Mouse (Mus musculus) cerebral cortex, adult 2 months (tissue): Measurements from ENCODE around the gene Tlk2.

Source experiments
- WGBS: fragments of 180-500 bp; shearing (Covaris S2); methylation state at CpG from one replicate; pipeline ENCODE4 v1.1.7; 2018; 5-methylcytosine and 5-hydroxymethylcytosine counted together

Tlk2 gene

DNA sequence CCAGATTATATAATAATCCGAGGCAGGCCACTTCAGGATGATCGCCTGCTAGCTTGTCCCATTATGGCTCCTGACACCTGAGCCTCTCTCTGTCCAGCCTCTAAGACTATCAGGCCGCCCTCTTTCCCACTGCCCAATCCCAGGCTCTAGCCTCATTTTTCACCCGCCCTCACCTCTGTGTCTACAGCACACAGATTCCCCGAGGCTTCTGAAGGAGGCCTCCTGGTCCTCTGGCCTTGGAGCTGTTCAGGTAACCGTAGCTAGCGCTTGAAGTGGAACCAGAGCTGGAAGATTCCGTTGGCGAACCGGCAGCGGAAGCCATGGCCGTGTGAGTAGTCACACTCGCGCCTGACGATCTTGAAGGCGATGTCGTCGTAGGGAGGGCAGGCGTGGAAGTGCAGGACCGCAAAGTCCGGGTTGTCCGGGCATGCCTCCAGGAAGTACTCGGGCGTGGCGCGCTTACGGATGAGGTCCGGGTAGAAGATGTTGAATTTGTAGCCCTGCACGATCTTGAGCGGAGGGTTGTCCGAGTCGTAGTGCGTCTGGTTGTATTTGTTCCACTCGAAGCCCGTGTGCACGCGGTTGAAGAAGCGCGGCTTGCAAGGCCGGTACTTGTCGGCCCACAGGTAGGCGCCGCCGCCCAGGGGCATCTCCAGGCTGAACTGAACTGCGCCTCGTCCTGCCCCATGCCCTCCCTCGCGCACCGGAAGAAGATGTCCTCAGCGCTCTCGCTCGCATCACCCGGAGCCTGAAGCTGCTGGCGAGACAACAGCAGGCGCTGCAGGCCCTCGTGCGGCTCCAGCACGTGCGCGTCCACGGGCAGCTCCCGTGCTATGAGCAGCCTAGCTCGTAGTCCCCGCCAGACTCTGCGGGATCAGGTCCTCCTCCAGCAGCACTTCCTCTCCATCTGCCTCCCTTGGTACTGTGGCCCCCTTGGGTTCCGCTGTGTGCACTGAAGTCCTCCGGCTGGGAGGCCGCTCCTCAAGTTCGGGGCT lies 13.8 kb upstream of the Tlk2 start:
- WGBS = 86% methylated on average over 69 of the region's 69 CpGs

DNA sequence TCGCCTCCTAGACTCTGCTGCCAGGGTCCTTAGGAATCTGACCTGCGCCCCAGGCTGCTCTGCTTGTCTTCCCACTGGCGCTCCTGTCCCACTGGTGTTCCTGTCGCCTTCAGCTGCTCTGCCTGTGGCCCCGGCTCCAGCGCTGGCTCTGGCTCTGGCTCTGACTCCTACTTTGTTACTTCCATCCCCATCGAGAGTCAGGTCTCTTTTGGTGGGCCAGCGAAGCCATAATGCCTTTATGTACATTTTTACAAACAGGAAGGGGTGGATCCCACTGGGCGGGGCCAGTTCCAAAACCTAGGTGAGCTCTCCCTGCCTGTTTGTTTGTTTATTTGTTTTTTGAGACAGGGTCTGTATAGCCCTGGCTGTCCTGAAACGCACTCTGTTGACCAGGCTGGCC lies 11.8 kb upstream of the Tlk2 start:
- 92% methylated on average over 10 of the region's 10 CpGs for WGBS

DNA sequence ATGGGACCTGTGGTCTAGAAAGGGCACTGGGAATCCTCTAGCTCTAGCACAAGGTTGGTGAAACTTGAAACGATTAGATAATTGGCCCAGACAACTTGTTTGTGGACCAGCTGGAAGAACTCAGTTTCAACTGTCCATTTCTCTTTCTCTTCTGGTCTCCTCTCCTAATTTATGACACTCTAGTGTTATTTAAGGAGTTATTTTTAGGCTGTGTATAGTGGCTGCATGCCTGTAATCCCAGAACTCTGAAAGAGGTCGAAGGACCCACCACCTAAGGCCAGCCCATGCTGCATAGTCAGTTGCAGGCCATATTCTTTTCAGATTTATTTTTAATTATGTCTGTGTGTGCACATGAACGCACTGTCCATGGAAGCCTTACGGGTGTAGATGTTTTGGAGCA lies 916 bp downstream of the Tlk2 start:
- WGBS = 82% methylated on average over 4 of the region's 4 CpGs

DNA sequence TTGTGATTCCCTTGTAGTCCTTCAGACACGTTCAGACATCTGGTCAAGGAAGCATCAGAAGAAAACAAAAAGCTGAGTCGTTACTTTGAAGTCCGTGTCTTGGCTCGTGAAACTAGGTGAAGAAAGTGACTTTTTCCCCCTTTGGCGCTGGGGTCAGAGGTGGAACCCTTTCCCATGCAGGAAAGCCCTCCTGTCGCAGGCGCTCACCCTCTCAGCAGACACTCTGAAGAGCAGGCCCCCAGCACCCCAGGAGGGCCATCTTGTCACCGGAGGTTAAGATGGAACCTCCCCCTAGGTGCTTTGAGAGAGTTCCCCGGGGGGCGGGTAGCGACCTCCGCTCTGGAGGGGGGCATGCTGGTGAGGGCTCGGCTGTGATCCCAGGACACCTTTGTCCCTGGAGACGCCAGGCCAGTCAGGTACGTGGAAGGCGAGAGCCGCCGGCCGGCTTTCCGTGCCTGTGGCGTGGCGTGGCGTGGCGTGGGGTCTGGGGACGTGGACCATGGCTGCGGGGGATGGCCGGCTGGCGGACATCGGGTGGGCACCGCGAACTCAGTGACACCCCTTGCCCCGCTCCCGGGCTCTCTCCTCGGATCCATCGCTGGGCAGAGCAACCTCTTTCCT lies 2.0 kb downstream of the Tlk2 start:
- WGBS = under 1% methylated on average over 35 of the region's 35 CpGs

DNA sequence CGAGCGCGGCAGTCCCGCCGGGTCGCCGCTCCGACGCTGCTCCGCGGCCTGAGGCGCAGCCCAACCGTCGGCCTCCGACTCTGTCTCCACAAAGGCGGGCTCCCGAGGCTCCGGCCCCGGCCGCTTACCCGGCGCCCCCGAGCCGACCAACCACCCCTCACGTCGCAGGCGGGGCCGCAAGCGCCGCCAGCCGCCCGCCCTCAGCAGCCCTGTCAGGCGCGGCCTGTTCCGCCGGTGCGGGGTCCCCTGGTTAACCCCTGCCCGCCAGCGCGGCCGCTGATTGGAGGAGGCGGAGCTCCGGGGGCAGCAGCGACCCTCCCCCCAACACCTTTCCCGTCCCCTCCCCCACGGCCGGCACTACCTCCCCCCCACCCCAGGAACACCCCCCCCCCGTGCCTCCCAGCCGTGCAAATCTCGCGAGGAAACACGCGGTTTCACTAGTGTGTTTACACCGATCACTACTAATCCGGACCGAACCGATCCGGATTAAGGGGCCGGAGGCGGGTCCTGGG lies 2.6 kb downstream of the Tlk2 start:
- whole genome bisulfite sequencing = under 1% methylated on average over 59 of the region's 60 CpGs

DNA sequence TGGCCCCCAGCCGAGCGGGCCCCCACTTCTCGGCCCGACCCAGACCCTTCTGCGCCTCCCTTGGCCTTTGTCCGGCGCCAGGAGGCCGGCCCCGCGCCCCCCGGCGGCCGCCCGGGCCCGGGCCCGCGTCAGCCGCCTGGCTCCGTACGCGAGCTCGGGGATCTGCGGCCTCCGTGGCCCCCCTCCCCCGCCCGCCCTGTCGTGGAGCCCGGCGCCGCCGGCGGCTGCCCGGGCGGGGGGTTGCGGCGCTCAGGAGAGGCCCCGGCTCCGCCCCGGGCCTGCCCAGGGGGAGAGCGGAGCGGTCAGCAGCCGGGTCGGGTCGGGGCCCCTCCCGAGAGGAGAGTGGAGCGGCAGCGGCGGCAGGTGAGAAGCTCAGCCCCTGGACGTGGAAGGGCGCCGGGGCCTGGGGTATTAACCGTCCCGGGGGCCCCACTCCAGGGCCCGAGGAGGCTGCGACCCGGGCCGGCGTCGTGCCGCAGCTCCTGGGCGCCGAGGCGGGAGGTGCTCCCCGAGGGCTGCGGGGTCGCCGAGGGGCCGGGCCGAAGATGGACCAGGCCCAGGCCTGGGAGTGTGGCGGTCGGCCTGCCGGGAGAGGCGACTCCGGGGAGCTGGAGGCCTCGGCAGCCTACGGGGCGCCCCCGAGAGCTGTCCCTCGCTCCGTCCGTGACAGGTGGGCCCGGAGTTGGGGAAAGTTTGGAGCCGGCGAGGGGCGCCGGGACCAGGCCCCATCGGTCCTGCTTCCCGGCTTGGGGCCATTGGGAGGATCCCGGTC lies 3.3 kb downstream of the Tlk2 start:
- WGBS = 2% methylated on average over 81 of the region's 89 CpGs

DNA sequence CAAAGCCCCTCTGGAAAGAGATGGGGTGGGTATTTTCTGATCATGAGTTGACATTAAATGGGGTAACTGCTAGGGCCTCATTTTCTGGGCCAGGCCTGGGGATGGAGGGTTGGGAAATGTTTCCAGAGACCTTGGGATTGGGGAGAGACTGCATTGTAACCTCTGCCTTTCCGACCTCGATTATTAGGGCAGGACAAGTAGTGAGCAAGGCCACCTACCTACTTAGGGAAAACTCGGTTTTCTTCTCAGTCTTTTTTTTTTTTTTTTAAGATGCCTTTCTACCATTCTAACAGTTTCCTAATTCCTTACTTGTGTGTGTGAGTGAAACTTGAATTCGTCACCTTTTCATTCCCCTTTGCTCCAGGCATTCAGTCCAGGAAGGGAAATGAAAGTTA lies 3.9 kb downstream of the Tlk2 start:
- 3% methylated on average over 4 of the region's 4 CpGs for WGBS

DNA sequence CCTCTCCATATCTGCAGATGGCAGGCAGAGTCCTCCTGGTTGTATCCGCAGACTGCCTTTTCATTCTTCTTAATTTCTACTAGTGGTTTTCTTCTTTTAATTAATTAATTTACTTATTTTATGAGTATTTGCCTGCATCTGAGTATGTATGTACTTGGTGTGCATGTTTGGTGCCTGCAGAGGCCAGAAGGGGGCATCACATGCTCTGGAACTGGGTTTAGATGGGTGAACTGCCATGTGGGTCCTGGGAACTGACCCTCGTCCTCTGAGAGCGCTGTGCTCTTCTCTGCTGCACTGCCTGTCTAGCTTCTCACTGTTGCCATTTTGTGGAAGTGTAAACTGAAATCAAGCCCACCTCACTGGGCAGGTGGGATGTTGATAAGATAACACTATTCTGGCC lies 6.1 kb downstream of the Tlk2 start:
- 91% methylated on average over 3 of the region's 3 CpGs for WGBS

DNA sequence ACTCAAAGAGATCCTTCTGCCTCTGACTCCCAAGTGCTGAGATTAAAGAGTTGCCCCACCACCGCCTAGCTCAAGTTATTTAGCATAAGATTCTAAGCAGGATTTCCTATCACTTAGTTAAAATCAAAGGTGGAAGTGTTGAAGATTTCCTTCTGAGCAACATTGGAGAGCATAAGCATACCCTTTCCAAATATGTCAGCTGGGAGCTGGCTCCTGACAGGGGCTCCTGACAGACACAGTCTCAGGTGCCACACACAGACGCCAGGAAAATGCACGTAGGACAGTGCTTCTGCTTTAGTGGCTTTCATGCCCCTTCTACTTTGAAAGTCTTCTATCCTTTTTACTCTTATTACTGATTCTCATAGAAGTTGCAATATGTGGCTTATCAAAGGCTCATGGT lies 13.6 kb downstream of the Tlk2 start:
- 80% methylated on average over 3 of the region's 3 CpGs for whole genome bisulfite sequencing

DNA sequence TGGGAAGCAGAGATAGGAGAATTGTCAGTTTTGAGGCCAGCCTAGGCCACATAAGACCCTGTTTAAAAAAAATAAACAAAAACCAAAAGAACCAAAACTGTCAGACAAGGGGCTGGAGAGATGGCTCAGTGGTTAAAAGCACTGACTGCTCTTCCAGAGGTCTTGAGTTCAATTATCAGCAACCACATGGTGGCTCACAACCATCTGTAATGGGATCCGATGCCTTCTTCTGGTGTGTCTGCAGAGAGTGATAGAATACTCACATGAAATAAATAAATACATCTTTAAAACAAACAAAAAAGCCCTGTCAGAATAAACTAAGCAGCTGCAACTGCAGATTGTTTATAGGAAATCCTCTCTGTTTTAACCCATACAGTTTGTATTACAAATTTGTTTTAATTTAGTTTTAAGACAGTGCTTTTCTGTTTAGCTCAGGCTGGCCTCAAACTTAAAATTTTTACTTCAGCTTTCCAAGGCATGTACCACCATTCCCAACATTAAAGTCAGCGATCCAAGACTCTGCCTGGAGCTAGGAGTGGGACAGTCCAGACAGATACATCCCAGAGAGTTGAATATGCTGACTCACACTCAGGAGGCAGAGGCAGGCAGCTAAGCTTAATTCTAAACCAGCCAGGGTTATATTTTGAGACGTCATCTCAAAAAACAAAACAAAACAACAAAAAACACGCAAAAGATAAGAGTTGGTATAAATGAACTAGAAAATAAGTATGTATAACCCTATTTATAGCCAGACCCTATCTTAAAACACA lies 18.5 kb downstream of the Tlk2 start:
- WGBS = 72% methylated on average over 4 of the region's 4 CpGs

DNA sequence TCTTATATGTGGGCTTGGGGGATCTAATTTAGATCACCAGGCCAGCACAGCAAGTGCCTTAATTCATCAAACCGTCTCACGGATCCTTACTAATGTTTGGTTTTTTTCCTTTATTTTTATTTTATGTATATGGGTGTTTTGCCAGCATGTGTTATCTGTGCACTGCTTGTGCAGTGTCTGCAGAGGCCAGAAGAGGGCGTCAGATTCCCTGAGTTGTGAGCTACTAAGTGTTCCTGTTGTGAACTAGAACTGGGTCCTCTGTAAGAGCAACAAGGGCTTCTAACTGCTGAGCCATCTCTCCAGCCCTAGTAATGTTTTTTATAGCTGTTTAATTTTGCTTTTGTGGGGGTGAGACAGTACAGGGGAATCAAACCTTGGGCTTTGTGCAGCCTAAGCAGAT lies 23.8 kb downstream of the Tlk2 start:
- WGBS = 54% methylated on average over 3 of the region's 3 CpGs

DNA sequence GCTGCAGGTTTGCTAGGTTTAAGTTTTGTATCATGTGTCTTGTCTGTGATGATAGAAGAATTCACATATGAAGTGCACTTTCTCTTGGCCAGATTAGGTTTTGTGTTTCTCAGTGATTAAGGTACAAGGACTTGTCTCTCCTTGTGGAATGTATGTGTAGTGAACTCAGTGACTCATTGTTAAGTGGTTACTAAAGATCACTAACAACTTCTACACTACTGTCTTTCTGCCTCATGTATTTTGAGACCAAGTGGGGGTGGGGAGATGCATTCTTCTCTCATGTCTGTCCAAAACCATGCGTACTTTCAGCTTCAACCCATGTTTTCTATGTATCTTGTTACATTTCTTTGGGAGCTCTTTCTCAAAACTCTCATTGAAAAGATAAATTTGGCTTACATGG lies 31.4 kb downstream of the Tlk2 start:
- 86% methylated on average over 1 of the region's 1 CpGs for WGBS

DNA sequence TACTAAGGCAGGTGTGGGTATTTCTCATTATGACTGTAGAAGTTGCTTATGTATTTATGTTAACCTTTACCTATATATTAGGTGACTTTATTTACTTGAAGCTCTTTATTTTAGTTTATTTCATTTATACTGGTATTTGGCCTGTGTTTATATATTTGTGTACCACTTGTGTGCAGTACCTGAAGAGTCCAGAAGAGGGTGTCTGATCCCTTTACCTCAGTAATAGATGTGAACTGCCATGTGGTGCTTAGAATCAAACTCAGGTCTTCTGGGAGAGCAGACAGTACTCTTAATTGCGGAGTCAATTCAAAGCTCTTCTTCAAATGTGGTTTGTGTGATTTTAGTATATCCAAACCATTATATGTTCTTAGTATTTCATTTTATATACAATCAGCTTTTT lies 35.6 kb downstream of the Tlk2 start:
- WGBS = 98% methylated on average over 1 of the region's 1 CpGs

DNA sequence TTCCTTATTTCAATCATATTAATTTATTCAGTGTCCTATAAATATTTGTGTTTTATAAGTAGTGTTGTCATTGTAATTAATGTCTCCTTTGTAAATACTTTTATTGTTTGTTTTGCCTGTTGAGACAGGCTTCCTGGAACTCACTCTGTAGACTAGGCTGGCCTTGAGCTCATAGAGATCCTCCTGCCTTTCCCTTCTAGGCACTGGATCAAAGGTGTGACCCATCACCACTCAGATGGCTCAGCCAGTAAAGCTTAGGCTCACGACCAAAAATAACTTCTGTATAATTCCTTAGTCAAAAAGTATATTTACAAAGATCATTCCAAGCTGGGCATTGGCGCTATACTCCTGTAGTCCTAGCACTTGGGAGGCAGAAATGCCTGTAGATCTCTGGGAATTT lies 39.2 kb downstream of the Tlk2 start:
- WGBS = 61% methylated on average over 2 of the region's 2 CpGs

DNA sequence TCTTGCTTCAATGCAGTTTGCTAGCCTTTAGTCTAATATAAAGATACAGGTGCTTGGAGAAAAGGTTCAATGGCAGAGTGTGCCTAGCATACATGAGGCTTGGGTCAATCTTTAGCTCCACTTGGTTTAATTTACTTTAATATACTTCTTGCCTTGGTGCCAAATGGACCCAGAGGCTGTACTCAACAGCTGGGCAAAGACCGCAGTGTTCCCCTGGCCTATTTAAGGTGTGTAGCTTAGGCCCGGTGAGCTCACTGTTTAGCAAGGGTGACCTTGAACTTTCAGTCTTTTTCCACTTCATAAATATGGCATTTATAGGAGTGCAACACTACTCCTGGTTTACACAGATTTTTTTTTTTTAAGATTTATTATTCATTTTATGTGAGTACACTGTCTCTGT lies 55.9 kb downstream of the Tlk2 start:
- 96% methylated on average over 2 of the region's 2 CpGs for WGBS

DNA sequence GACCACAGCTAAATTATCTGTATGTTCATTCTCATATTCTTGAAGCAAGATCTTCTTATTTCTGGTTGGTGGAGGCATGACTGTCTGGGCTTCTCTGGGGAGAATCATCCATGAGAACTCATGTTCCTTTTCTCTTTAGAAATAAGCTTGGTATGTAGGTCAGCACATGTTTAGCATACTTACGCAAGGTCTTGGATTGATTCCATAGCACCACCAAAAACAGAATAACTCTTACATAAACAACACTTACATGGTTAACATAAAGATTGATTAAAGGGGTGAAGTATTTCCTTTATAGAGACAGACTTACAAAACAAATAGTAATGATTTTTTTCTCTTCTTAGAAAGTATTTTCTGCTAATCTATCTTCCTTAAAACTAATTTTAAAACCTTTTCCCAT lies 67.8 kb downstream of the Tlk2 start:
- 43% methylated on average over 1 of the region's 1 CpGs for WGBS

DNA sequence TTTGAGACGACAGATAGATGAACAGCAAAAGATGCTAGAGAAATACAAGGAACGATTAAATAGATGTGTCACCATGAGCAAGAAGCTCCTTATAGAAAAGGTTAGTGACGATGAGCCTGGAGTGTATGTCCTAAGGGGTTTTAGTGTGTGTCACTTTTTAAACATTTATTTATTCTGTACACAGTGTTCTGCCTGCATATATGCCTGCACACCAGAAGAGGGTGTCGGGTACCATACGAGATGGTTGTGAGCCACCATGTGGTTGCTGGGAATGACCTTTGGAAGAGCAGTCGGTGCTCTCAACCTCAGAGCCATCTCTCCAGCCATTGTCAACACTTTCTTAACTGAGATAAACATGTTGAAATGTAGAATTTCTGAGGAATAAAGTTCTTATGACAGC lies 68.2 kb downstream of the Tlk2 start:
- WGBS = 59% methylated on average over 6 of the region's 6 CpGs

DNA sequence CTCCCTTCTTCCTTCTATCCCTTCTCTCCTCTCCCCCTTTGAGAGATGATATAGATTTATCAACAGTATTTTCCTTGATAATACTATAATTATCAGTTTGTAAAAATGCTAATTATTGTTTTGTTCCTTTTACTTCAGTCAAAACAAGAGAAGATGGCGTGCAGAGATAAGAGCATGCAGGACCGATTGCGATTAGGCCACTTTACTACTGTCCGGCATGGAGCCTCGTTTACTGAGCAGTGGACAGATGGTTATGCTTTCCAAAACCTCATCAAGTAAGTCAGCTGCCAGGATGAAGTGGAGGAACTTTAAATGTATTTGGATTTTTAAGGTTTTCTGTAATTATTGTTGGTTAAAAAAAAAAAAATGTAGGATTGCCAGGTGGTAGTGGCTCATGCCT lies 68.7 kb downstream of the Tlk2 start:
- 78% methylated on average over 5 of the region's 5 CpGs for WGBS

DNA sequence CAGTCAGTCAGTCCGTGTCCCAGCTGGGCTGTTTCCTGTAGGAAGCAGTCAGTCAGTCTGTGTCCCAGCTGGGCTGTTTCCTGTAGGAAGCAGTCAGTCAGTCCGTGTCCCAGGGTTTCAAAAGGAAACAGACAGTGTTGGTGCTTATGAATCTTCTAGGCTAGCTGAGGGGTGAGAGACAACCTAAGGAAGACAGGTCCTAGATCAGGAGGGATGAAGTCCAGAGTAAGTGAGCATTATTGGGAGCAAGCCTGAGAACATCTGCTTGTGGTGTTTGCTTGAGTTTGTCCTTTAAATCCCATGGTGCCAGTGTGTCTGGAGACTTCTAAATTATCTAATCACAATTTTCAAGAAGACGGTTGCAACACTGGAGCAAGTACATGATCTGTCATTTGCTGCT lies 81.1 kb downstream of the Tlk2 start:
- WGBS = 78% methylated on average over 3 of the region's 3 CpGs

DNA sequence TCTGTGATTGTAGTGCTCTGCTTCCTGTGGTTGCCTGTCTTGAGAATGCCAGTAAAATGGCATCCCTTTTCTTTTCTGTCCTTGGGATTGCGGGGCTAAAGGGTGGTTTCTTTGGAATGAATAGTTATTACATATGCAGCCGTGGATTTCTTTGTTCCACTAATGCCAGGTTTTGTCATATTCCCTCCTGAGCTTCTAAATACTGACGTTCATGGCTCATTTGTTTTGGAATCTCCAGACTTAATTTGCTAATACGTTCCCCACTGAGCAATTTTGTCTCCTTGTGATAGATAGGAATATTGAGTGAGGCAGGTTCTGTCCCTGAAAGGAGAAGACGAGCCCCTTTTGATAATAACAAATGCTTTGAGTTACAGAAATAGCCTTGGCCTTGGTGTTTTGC lies 82.5 kb downstream of the Tlk2 start:
- WGBS = 74% methylated on average over 5 of the region's 5 CpGs

DNA sequence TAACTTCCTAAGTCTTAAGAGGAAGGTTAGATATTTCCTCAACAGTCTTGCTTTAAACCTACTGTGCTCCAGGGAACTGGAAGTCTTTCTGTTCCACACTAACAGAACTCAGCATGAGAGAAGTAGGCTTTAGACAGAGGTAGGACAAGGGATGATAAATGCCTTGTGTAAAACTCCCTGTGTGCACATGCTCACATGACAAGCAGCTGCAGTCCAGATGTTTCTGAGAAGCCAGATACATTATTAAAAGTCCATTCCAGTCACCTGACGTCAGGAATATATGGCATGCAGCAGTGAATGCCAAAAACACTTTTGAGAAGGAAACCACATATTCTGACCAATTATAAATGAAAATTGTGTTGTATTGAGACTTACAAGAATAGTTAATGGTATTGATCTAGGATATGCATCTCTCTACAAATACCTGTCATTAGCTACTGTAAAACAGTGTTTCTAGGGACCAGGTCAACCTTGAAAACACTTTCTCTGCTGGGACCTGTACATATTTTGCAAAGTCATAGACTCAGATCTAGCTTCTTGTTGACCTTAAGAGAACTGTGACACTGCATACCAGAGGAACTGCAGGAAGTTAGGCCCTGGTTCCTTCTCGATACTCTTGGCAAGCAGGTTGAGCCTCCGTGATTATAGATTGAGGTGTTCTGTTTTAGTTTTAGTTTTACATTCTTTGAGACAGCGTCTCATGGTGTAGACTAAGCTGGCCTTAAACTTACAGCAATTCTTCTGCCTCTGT lies 83.2 kb downstream of the Tlk2 start:
- 74% methylated on average over 4 of the region's 4 CpGs for WGBS
